Mouse (Mus musculus): ENCODE measurements around the gene A730049H05Rik.

GRCm38 (mm10) chr6:92846614-92847013 is 30.3 kb downstream of the A730049H05Rik start:
- TF ChIP-seq POLR2A (IDR thresholded peaks at IDR 0.05; ENCODE audit: extremely low read depth, insufficient read depth, low read length) (no peak), CTCF (IDR thresholded peaks at IDR 0.05; ENCODE audit: low read depth, low read length) (no peak)
